Mouse (Mus musculus) ovary, adult 18-20 months (tissue): ENCODE measurements around the gene Meis1.

Source experiments
- DNase-seq: peaks from one replicate; pipeline ENCODE4 v3.0.0; 2022; ENCODE audit warnings: low spot score, mixed read lengths

The Meis1 gene

GRCm38 (mm10) chr11:18948600-18949295 is 70.0 kb downstream of the Meis1 start:
- no peak for DNase-seq

GRCm38 (mm10) chr11:18947434-18947833 is 71.4 kb downstream of the Meis1 start:
- DNase-seq: no peak

GRCm38 (mm10) chr11:18945778-18946177 is 73.0 kb downstream of the Meis1 start:
- no peak for DNase-seq

GRCm38 (mm10) chr11:18944972-18945625 is 73.7 kb downstream of the Meis1 start:
- no peak for DNase-seq

- DNase-seq: no peak
Measured at GRCm38 (mm10) chr11:18944209-18944608, 74.6 kb downstream of the Meis1 start.

GRCm38 (mm10) chr11:18942990-18943389 is 75.8 kb downstream of the Meis1 start:
- DNase-seq: no peak

- no peak for DNase-seq
Measured at GRCm38 (mm10) chr11:18940916-18941315, 77.9 kb downstream of the Meis1 start.

- no peak for DNase-seq
Measured at GRCm38 (mm10) chr11:18934921-18935320, 83.9 kb downstream of the Meis1 start.

- no peak for DNase-seq
Measured at GRCm38 (mm10) chr11:18931001-18931874, 87.5 kb downstream of the Meis1 start.

- no peak for DNase-seq
Measured at GRCm38 (mm10) chr11:18929779-18930728, 88.7 kb downstream of the Meis1 start.

- peak; percentile 18 for DNase-seq
Measured at GRCm38 (mm10) chr11:18927351-18927750, 91.4 kb downstream of the Meis1 start.

- no peak for DNase-seq
Measured at GRCm38 (mm10) chr11:18926798-18927197, 92.0 kb downstream of the Meis1 start.

- DNase-seq: no peak
Measured at GRCm38 (mm10) chr11:18924583-18925334, 94.0 kb downstream of the Meis1 start.

GRCm38 (mm10) chr11:18923274-18923673 is 95.5 kb downstream of the Meis1 start:
- no peak for DNase-seq

- no peak for DNase-seq
Measured at GRCm38 (mm10) chr11:18920651-18921050, 98.1 kb downstream of the Meis1 start.

GRCm38 (mm10) chr11:18919162-18919762 is 99.5 kb downstream of the Meis1 start:
- no peak for DNase-seq

- no peak for DNase-seq
Measured at GRCm38 (mm10) chr11:18917887-18918286, 100.9 kb downstream of the Meis1 start.

GRCm38 (mm10) chr11:18913251-18913650 is 105.5 kb downstream of the Meis1 start:
- DNase-seq: no peak

- DNase-seq: no peak
Measured at GRCm38 (mm10) chr11:18912311-18913019, 106.3 kb downstream of the Meis1 start.

- no peak for DNase-seq
Measured at GRCm38 (mm10) chr11:18906866-18907265, 111.9 kb downstream of the Meis1 start.
